Mouse (Mus musculus) kidney, postnatal 0 days (tissue): Measurements from ENCODE around the gene Mex3d. TPM values are rescaled to one million over a fixed set of nuclear protein-coding genes. Genes with fewer than 3 reads are reported as not detected.

Experiments used
- ATAC-seq: fragments of 200-750 bp; cut with Nextera tagmentation; replicated peaks from 2 replicates; pipeline ENCODE4 v1.8.0; 2017; ENCODE audit warnings: low read depth, moderate number of reproducible peaks, moderate TSS enrichment, moderate library complexity; ENCODE audit not compliant: low FRiP score
- DNase-seq: peaks from one replicate; pipeline ENCODE4 v3.0.0-alpha.2; 2016; ENCODE audit warnings: low spot score
- H3K27ac ChIP-seq: fragments of 300-500 bp; sonication (generic); 2 replicates; pipeline ENCODE4 v1.5.1; 2014; ENCODE audit warnings: mild to moderate bottlenecking
- H3K27me3 ChIP-seq: fragments of 300-500 bp; sonication (generic); 2 replicates; pipeline ENCODE4 v1.6.1; 2014; ENCODE audit warnings: low read length, mixed read lengths; ENCODE audit not compliant: insufficient read depth
- H3K36me3 ChIP-seq: fragments of 300-500 bp; sonication (generic); 2 replicates; pipeline ENCODE4 v1.6.1; 2014; ENCODE audit warnings: low read length, mixed read lengths; ENCODE audit not compliant: insufficient read depth
- H3K4me1 ChIP-seq: fragments of 300-500 bp; sonication (generic); replicated peaks from 2 replicates; pipeline ENCODE4 v1.6.1; 2014; ENCODE audit warnings: antibody characterized with exemption, low read length, mixed read lengths; ENCODE audit not compliant: insufficient read depth
- H3K4me2 ChIP-seq: fragments of 300-500 bp; sonication (generic); 2 replicates; pipeline ENCODE4 v1.6.1; 2014; ENCODE audit warnings: mild to moderate bottlenecking, low read length, moderate library complexity, mixed read lengths
- H3K4me3 ChIP-seq: fragments of 300-500 bp; sonication (generic); replicated peaks from 2 replicates; pipeline ENCODE4 v1.5.1; 2014; ENCODE audit warnings: low read depth, low read length
- H3K9ac ChIP-seq: fragments of 300-500 bp; sonication (generic); 2 replicates; pipeline ENCODE4 v1.6.1; 2014; ENCODE audit warnings: low read depth, low read length
- H3K9me3 ChIP-seq: fragments of 300-500 bp; sonication (generic); replicated peaks from 2 replicates; pipeline ENCODE4 v1.6.1; 2016; ENCODE audit warnings: low read length, inconsistent platforms, mixed read lengths
- CTCF ChIP-seq: IDR thresholded peaks from 2 replicates; pipeline ENCODE4 v1.5.1; 2016; ENCODE audit warnings: antibody characterized with exemption, low read depth, mild to moderate bottlenecking, moderate library complexity
- WGBS: fragments of 180-500 bp; shearing (Covaris S2); extraction: QIAGEN DNeasy Blood & Tissue Kit; methylation state at CpG from one replicate; pipeline ENCODE4 v1.1.7; 2014; 5-methylcytosine and 5-hydroxymethylcytosine counted together
- polyA plus RNA-seq: library from polyadenylated mRNA; unstranded; fragments of >200 nt; fragmentation: Nextera tagmentation; extraction: Ambion mirVana; gene quantifications from 2 replicates; pipeline ENCODE4 v1.2.1, GENCODE M21; 2015

Gene Mex3d
- polyA plus RNA-seq, 1 experiment from 2014 or later, result 7.8 TPM

DNA sequence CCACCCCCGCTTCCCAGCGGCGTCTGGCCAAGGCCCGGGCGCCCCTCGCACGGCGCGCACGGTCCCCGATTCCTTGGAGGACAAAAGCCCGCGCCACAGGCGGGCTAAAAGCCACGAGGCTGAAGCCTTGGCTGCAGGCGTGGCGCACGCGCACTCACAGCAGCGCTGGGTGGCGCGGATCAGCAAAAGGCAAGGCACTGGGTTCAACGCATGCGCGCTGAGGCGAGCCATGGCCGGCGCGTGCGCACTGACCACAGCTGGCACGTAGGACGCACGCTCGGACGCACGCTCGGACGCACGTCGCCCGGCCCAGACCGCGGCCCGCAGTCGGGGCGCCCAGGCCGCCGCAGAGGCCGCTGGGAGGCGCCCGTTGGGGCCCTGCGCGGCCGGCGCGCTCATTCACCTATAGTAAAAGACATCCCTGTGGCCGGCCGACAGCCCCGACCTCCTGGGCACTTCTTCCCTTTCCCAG lies 11.3 kb upstream of the Mex3d start:
- ATAC-seq, result peak; percentile 83
- Histone ChIP-seq H3K4me1 (peaks cover 14% of the 10 kb centered on the region), H3K9ac (peak overlapping the region; percentile 91), H3K9me3 (no peaks in the 10 kb centered on the region), H3K27ac (peak overlapping the region; percentile 98), H3K4me3 (peak overlapping the region; percentile 75), H3K27me3 (no peaks in the 10 kb centered on the region), H3K36me3 (peaks cover 34% of the 10 kb centered on the region), H3K4me2 (peak overlapping the region; percentile 83)
- WGBS, result under 1% methylated on average over 58 of the region's 59 CpGs
- peak; percentile 98 for DNase-seq
- no peak for TF ChIP-seq CTCF

DNA sequence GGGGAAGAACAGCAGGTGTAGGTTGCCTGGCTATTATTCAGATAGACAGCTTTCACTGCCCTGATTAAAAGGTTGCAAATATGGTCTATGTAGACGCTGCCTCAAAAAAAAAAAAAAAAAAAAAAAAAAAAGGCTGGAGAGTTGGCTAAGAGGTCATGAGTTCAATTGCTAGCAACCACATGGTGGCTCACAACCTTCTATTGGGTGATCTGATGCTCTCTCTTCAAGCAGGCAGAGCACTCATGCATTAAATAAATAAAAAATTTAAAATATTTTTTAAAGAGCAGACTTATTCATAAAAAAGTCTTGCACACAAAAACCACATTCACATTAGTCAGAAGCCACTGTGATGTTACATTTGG lies 10.7 kb upstream of the Mex3d start:
- H3K4me1 ChIP-seq, result peaks cover 14% of the 10 kb centered on the region
- peaks cover 30% of the 10 kb centered on the region for H3K36me3 ChIP-seq
- TF ChIP-seq CTCF, result no peak
- peak overlapping the region; percentile 98 for H3K27ac ChIP-seq
- peak overlapping the region; percentile 75 for H3K4me3 ChIP-seq
- 0% methylated on average over 1 of the region's 1 CpGs for WGBS
- peak overlapping the region; percentile 91 for H3K9ac ChIP-seq
- peak overlapping the region; percentile 83 for H3K4me2 ChIP-seq
- DNase-seq, result peak; percentile 38
- H3K9me3 ChIP-seq, result no peaks in the 10 kb centered on the region
- no peaks in the 10 kb centered on the region for H3K27me3 ChIP-seq
- no peak for ATAC-seq

DNA sequence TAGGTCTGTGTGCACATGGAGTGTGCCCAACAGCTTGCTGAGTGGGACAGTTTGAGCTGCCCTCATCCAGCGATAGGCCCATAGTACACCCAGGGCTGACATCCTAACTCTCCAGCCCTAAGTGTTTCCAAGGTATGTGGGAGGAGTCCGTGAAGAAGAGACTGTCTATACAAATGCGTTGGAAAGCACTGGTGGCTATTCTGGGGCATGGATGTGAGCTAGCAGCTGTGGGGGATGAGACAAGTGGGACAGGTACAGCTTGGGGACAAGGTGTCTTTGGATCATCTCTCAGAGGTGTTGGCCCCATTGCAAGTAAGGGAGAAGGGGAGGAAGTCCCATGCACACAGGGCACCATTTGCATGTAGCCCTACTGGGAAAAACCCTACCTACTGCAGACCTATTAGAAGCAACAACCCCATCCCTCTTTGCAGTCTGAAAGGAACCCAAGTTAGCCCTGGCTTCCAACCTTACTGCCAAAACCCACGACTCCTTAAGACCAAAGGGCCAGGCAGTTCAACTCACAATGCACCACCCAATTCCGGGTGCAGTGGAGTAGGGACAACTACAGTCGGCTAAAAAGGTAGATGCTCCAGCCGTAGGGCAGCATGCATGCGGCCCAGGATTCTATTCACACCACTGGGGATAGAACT lies 10.2 kb upstream of the Mex3d start:
- Histone ChIP-seq H3K4me3 (peak overlapping the region; percentile 75), H3K36me3 (peaks cover 30% of the 10 kb centered on the region), H3K9ac (peak overlapping the region; percentile 91; the same call in 1 of the 2 replicates), H3K4me1 (peaks cover 14% of the 10 kb centered on the region), H3K27ac (peak overlapping the region; percentile 98), H3K4me2 (peak overlapping the region; percentile 83), H3K9me3 (no peaks in the 10 kb centered on the region), H3K27me3 (no peaks in the 10 kb centered on the region)
- 29% methylated on average over 8 of the region's 8 CpGs for WGBS
- ATAC-seq (no peak), DNase-seq (no peak)
- TF ChIP-seq CTCF, result no peak

DNA sequence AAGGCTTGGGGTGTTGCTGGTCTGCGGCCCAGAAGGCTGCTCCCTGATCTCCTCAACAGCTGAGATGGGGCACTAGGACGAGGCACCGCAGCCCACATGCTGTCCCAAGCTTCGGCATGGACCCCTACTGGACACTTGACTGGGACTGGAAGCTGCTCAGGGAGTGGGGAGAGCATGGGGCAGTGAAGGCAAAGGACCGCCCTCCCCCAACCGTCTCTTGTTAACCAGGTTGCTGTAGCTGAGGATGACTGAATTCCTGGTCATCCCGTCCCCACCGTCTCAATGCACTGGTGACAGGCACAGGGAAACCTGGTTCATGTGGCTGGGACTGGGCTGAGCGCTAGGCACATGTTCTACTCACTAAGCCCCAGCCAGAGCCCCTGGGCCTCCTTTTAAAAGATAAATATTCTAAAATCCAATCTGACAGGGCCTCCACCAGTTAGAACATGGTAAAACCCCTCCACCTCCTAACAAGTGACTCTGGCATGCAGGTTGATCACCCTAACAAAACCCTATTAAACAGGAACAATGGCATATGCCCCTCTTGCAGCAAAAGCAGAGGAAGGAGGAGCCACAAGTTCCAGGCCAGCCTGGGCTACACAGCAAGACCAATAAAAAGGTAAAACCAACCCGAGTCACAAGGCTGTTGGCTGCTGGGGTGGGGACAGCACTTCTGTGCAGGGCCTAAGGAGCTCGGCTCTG lies 9.5 kb upstream of the Mex3d start:
- no peaks in the 10 kb centered on the region for H3K9me3 ChIP-seq
- ATAC-seq (no peak), DNase-seq (no peak)
- no peaks in the 10 kb centered on the region for H3K27me3 ChIP-seq
- no peak for TF ChIP-seq CTCF
- peak overlapping the region; percentile 91; the same call in 1 of the 2 replicates for H3K9ac ChIP-seq
- H3K27ac ChIP-seq, result peak overlapping the region; percentile 98; the same call in 1 of the 2 replicates
- H3K4me1 ChIP-seq, result peaks cover 14% of the 10 kb centered on the region
- peak overlapping the region; percentile 83; the same call in 1 of the 2 replicates for H3K4me2 ChIP-seq
- peaks cover 33% of the 10 kb centered on the region for H3K36me3 ChIP-seq
- H3K4me3 ChIP-seq, result no peak overlapping the region
- WGBS, result 83% methylated on average over 11 of the region's 11 CpGs

DNA sequence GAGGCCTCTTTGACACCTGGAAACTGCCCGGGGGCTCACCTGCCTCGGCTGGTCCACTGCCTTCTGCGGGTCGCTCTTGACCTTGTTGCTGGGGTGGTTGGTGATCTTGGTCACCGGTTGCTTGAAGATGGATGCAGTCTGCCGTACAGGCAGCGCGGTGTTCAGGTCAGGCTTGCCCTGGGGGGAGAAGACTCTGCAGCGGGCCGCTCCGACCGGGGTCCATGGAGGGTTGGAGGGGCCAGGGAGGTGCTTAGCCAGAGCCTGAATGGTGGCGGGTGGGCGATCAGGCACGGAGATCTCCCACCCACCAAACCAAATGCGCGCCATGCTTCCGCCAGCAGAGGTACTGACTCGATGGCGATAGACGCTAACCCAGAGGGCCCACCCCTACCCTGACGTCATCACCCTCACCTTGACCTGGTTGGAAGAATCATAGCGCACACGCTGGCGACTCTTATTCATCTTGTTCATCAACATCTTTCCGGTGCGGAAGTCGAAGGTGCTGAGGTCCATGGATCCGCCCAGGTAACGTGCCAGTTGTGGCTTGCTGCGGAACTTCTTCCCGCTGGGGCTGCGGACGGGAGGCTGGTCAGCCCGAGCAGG lies 7.7 kb upstream of the Mex3d start:
- Histone ChIP-seq H3K4me2 (no peak overlapping the region), H3K27me3 (no peaks in the 10 kb centered on the region), H3K9me3 (no peaks in the 10 kb centered on the region), H3K4me3 (no peak overlapping the region), H3K36me3 (peaks cover 43% of the 10 kb centered on the region), H3K4me1 (peaks cover 10% of the 10 kb centered on the region), H3K27ac (no peak overlapping the region; the same call in 1 of the 2 replicates), H3K9ac (no peak overlapping the region)
- DNase-seq, result no peak
- ATAC-seq, result no peak
- WGBS, result 94% methylated on average over 35 of the region's 35 CpGs
- TF ChIP-seq CTCF, result no peak

DNA sequence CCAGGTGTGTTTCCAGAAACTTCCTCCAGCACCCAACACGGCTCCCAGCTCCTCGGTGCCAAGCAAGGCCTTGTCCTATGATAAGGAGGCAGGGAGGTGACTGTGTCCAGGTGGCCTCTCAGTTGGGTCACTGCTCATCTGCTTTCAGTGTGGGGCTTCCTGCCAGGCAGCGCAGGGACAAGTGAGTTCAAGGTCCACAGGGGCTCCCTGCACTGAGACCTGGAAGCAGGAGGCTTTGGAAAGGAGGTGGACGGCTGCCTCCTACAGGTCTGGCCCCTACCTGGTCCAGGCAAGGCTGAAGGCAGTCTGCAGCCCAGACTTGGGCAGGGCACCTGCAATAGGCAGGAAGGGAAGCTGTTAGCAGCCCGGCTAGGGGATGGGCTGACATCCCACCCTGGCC lies 5.2 kb upstream of the Mex3d start:
- H3K27ac ChIP-seq, result no peak overlapping the region
- H3K9me3 ChIP-seq, result no peaks in the 10 kb centered on the region
- DNase-seq (no peak), ATAC-seq (no peak; the same call in 1 of the 2 replicates)
- no peak overlapping the region for H3K4me3 ChIP-seq
- H3K4me1 ChIP-seq, result peaks cover 8% of the 10 kb centered on the region
- no peak overlapping the region for H3K9ac ChIP-seq
- 91% methylated on average over 5 of the region's 5 CpGs for WGBS
- peak; percentile 25; the same call in 1 of the 2 replicates for TF ChIP-seq CTCF
- H3K4me2 ChIP-seq, result no peak overlapping the region
- peaks cover 43% of the 10 kb centered on the region for H3K36me3 ChIP-seq
- H3K27me3 ChIP-seq, result no peaks in the 10 kb centered on the region
